In the genomic region with DNA sequence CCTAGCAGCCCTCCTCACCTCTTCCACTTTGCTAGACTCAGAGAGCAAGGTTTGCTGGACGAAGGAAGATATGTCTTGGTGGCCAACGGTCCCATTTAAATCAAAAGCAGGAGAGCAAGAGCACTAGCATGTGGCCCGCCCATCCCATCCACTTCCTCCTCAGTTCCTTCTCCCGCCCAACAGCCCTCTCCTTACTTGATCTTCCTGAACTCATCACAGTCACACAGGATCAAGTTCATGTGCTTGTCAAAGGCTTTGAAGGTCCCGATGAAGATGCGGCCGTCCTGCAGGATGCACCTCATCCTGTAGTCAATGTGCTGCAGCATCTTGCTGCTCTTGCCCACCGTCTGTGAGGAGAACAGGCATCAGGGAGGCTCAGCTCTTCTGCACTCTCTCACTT, we compare ENCODE assay signal across 10 mouse cellular contexts. TPM values are rescaled to one million over a fixed set of nuclear protein-coding genes. Genes with fewer than 3 reads are reported as not detected.
A peak's percentile ranks its signal among the peaks of the same experiment; 100 is the strongest.
DNase-seq lines count a peak whose midpoint lies in the region; ATAC-seq lines count a peak whose summit lies in the region.
"Had no signal": no experiment of that assay in that cellular context is flagged by ENCODE, and none has a peak within 500 bp of the region (broad histone marks: within the 10 kb centered on the region; RNA-seq: fewer than 3 reads in every experiment).

No protein-coding gene starts in this region.

- H3K27ac ChIP-seq in liver, embryonic 11.5 days (ENCODE audit: low read depth, low read length): no peak overlapping the region
- H3K27ac ChIP-seq in forebrain, embryonic 12.5 days: no peak overlapping the region
- no peak overlapping the region for H3K27ac ChIP-seq in limb, embryonic 10.5 days
- H3K27ac ChIP-seq in neural tube, embryonic 13.5 days (replicated peaks): no peak overlapping the region

- H3K36me3 ChIP-seq in liver, embryonic 11.5 days (ENCODE audit: control insufficient read depth, insufficient read depth, low read length): peaks cover 44% of the 10 kb centered on the region
- peaks cover 51% of the 10 kb centered on the region for H3K36me3 ChIP-seq in forebrain, embryonic 12.5 days (replicated peaks)
- H3K36me3 ChIP-seq in limb, embryonic 10.5 days: peaks cover 56% of the 10 kb centered on the region
- peaks cover 51% of the 10 kb centered on the region for H3K36me3 ChIP-seq in neural tube, embryonic 13.5 days

- 64% methylated on average over 8 of the region's 8 CpGs for WGBS in liver, embryonic 11.5 days
- WGBS in forebrain, embryonic 12.5 days: 86% methylated on average over 8 of the region's 8 CpGs
- 79% methylated on average over 8 of the region's 8 CpGs for WGBS in limb, embryonic 10.5 days
- 85% methylated on average over 8 of the region's 8 CpGs for WGBS in neural tube, embryonic 13.5 days

- H3K9ac ChIP-seq in liver, embryonic 11.5 days (ENCODE audit: low read depth, low read length): peak overlapping the region; percentile 100
- peak overlapping the region; percentile 33; the same call in 1 of the 2 replicates for H3K9ac ChIP-seq in forebrain, embryonic 12.5 days
- peak overlapping the region; percentile 99 for H3K9ac ChIP-seq in neural tube, embryonic 13.5 days

- peaks cover 15% of the 10 kb centered on the region for H3K4me1 ChIP-seq in liver, embryonic 11.5 days (replicated peaks; ENCODE audit: control insufficient read depth, insufficient read depth, low read length)
- peaks cover 23% of the 10 kb centered on the region for H3K4me1 ChIP-seq in forebrain, embryonic 12.5 days
- peaks cover 22% of the 10 kb centered on the region for H3K4me1 ChIP-seq in limb, embryonic 10.5 days
- H3K4me1 ChIP-seq in neural tube, embryonic 13.5 days (replicated peaks): peaks cover 31% of the 10 kb centered on the region

- H3K27me3 ChIP-seq in liver, embryonic 11.5 days (replicated peaks; ENCODE audit: control insufficient read depth, insufficient read depth, low read length): no peaks in the 10 kb centered on the region
- H3K27me3 ChIP-seq in forebrain, embryonic 12.5 days: 0 out of 2 replicates have a peak, but pooled peaks cover 7% of the 10 kb centered on the region
- H3K27me3 ChIP-seq in limb, embryonic 10.5 days (ENCODE audit: low read depth, poor library complexity, severe bottlenecking): no peaks in the 10 kb centered on the region
- H3K27me3 ChIP-seq in neural tube, embryonic 13.5 days: no peaks in the 10 kb centered on the region

- peak overlapping the region; percentile 99 for H3K4me3 ChIP-seq in liver, embryonic 11.5 days (ENCODE audit: low read depth, low read length)
- H3K4me3 ChIP-seq in forebrain, embryonic 12.5 days (replicated peaks): no peak overlapping the region
- peak overlapping the region; percentile 95 for H3K4me3 ChIP-seq in limb, embryonic 10.5 days
- H3K4me3 ChIP-seq in neural tube, embryonic 13.5 days: 0 out of 2 replicates have a peak overlapping the region, but pooled peaks have one; percentile 94

- H3K9me3 ChIP-seq in liver, embryonic 11.5 days (ENCODE audit: control insufficient read depth, low read length): no peaks in the 10 kb centered on the region
- no peaks in the 10 kb centered on the region for H3K9me3 ChIP-seq in forebrain, embryonic 12.5 days
- H3K9me3 ChIP-seq in limb, embryonic 10.5 days (replicated peaks): no peaks in the 10 kb centered on the region
- no peaks in the 10 kb centered on the region for H3K9me3 ChIP-seq in neural tube, embryonic 13.5 days

- peak overlapping the region; percentile 84 for H3K4me2 ChIP-seq in liver, embryonic 11.5 days
- H3K4me2 ChIP-seq in forebrain, embryonic 12.5 days: peak overlapping the region; percentile 75
- H3K4me2 ChIP-seq in neural tube, embryonic 13.5 days: peak overlapping the region; percentile 94

- no peak for DNase-seq in liver, embryonic 11.5 days (ENCODE audit: low spot score)
- no peak for DNase-seq in liver
- no peak for DNase-seq in limb, embryonic 10.5 days (ENCODE audit: low spot score)
- DNase-seq in cerebellum, adult 9-10 months: no peak
- no peak for DNase-seq in frontal cortex, postnatal 10 days (ENCODE audit: low spot score in 2 of 2)
- no peak for DNase-seq in adrenal gland, postnatal 36 days
- DNase-seq: gastrocnemius, postnatal 14 days had no signal

- ATAC-seq in liver, embryonic 11.5 days (replicated peaks; ENCODE audit: low FRiP score): no peak
- ATAC-seq in forebrain, embryonic 12.5 days (ENCODE audit: low FRiP score): no peak
- ATAC-seq in neural tube, embryonic 13.5 days (ENCODE audit: low read depth): no peak

RNA-seq across cellular contexts. Expression of a gene that starts 2.4 kb away (rescaled TPM):
- 633 and 668 TPM in 2 replicates for polyA plus RNA-seq in liver, embryonic 11.5 days (2014; fragmentation: Nextera tagmentation; extraction: Ambion mirVana)
- 577 and 590 TPM in 2 replicates for polyA plus RNA-seq in forebrain, embryonic 12.5 days (2016; fragmentation: Nextera tagmentation; extraction: Ambion mirVana)
- 959 and 1,054 TPM in 2 replicates for polyA plus RNA-seq in limb, embryonic 10.5 days (2016; fragmentation: Nextera tagmentation; extraction: Ambion mirVana)
- polyA plus RNA-seq in neural tube, embryonic 13.5 days (2015; fragmentation: Nextera tagmentation; extraction: Ambion mirVana): 362 and 366 TPM in 2 replicates
- 100 to 1,000 TPM; 184 to 187 TPM for total RNA-seq in adrenal gland, postnatal 36 days (2021)

RNA-seq across cellular contexts. Expression of a gene that starts 18.2 kb away (rescaled TPM):
- polyA plus RNA-seq in liver, embryonic 11.5 days (2014; fragmentation: Nextera tagmentation; extraction: Ambion mirVana): 0.09 and 0.11 TPM in 2 replicates
- polyA plus RNA-seq in forebrain, embryonic 12.5 days (2016; fragmentation: Nextera tagmentation; extraction: Ambion mirVana): not detected in 2 replicates
- not detected in 2 replicates for polyA plus RNA-seq in limb, embryonic 10.5 days (2016; fragmentation: Nextera tagmentation; extraction: Ambion mirVana)
- not detected in 2 replicates for polyA plus RNA-seq in neural tube, embryonic 13.5 days (2015; fragmentation: Nextera tagmentation; extraction: Ambion mirVana)
- not detected for total RNA-seq in adrenal gland, postnatal 36 days (2021)
- total RNA-seq: gastrocnemius, postnatal 14 days; neutrophil, adult 5-6 weeks had no signal

Comparison
In these comparisons a context has a peak if more than half of its experiments do, and no peak if none do; other contexts are left out.
1. H3K9ac ChIP-seq: peak in every context shown above with its lines; median percentile 100 in liver, embryonic 11.5 days; 99 in neural tube, embryonic 13.5 days; 33 in forebrain, embryonic 12.5 days.